Mouse (Mus musculus) ES-E14 (cell line): ENCODE results near the gene Gm21954.

Source experiments
- CHD2 ChIP-seq: IDR thresholded peaks from 2 replicates; pipeline ENCODE4 v1.6.1; 2014; ENCODE audit warnings: mild to moderate bottlenecking, low read depth, low read length, inconsistent platforms
- HCFC1 ChIP-seq: IDR thresholded peaks from 2 replicates; pipeline ENCODE4 v1.6.1; 2012; ENCODE audit warnings: low read length, inconsistent platforms, borderline replicate concordance; ENCODE audit not compliant: insufficient read depth
- MAFK ChIP-seq: IDR thresholded peaks from 2 replicates; pipeline ENCODE4 v1.6.1; 2014; ENCODE audit warnings: mild to moderate bottlenecking, low read depth, low read length, inconsistent platforms; ENCODE audit not compliant: insufficient read depth
- ZC3H11A ChIP-seq: IDR thresholded peaks from 2 replicates; pipeline ENCODE4 v1.6.1; 2012; ENCODE audit warnings: low read depth, mild to moderate bottlenecking, inconsistent platforms, low read length, borderline replicate concordance
- ZNF384 ChIP-seq: IDR thresholded peaks from 2 replicates; pipeline ENCODE4 v1.6.1; 2012; ENCODE audit warnings: low read depth, low read length, inconsistent platforms

DNA sequence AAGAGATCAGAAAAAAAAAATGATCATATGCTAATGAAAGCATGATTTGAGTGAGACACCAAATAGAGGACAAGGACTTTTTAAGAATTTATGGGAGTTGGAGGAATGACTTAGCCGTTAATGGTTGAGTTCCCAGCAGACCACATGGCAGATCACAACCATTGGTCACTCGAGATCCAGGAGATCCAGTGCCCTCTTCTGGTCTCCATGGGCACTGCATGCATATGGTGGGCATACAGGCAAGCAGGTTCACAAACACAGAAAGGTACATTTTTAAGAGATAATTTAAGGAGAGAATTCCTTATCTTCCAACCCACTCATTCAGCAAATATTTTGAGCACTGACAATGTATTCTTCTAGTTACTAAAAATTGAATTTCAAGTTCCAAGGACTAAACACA lies 22.9 kb downstream of the Gm21954 start:
- TF ChIP-seq CHD2 (no peak), MAFK (no peak), HCFC1 (no peak), ZC3H11A (no peak), ZNF384 (no peak)
